Mouse (Mus musculus) B cell, adult 2 months (primary cell): ENCODE results near the gene Gm3676.
"Not testable (repeated sequence)": the region's sequence is repeated elsewhere in the genome, so short reads cannot be mapped to it uniquely, and the experiment has no call there.

Source experiments
- DNase-seq, 2 experiments: peaks; one replicate each; pipeline ENCODE4 v3.0.0; 2022

Gene Gm3676

GRCm38 (mm10) chr14:41646387-41646786 is at the start of gene Gm3676:
TSS of gene Gm3676 (minus strand) at chr14:41646487.
- not testable (repeated sequence) for DNase-seq

GRCm38 (mm10) chr14:41648176-41648575 is 1.9 kb upstream of the Gm3676 start:
- not testable (repeated sequence) for DNase-seq

GRCm38 (mm10) chr14:41630144-41630543 is 16.1 kb downstream of the Gm3676 start:
- DNase-seq: not testable (repeated sequence)

GRCm38 (mm10) chr14:41624512-41624911 is 21.8 kb downstream of the Gm3676 start, which contains the start of gene Gm3072:
TSS of gene Gm3072 (minus strand) at chr14:41624612.
- DNase-seq: not testable (repeated sequence)

- DNase-seq: not testable (repeated sequence)
Measured at GRCm38 (mm10) chr14:41622535-41622934, 23.8 kb downstream of the Gm3676 start.

- DNase-seq: not testable (repeated sequence)
Measured at GRCm38 (mm10) chr14:41610690-41611089, 35.6 kb downstream of the Gm3676 start.

GRCm38 (mm10) chr14:41600935-41601334 is 45.4 kb downstream of the Gm3676 start:
- not testable (repeated sequence) for DNase-seq
